Mouse (Mus musculus) embryonic facial prominence, embryonic 14.5 days (tissue): ENCODE measurements around the gene Tecpr2. TPM values are rescaled to one million over a fixed set of nuclear protein-coding genes. Genes with fewer than 3 reads are reported as not detected.
"Not testable (repeated sequence)": the region's sequence is repeated elsewhere in the genome, so short reads cannot be mapped to it uniquely, and the experiment has no call there.

Experiments used
- ATAC-seq: fragments of 200-750 bp; cut with Nextera tagmentation; 2 replicates; pipeline ENCODE4 v1.8.0; 2017; ENCODE audit warnings: low read depth, moderate number of reproducible peaks, moderate TSS enrichment
- DNase-seq: peaks from one replicate; pipeline ENCODE4 v3.0.0-alpha.2; 2015; ENCODE audit warnings: low spot score
- H3K27ac ChIP-seq: fragments of 300-500 bp; sonication (generic); replicated peaks from 2 replicates; pipeline ENCODE4 v1.5.1; 2014; ENCODE audit warnings: low read depth, mild to moderate bottlenecking, low read length, moderate library complexity
- H3K27me3 ChIP-seq: fragments of 300-500 bp; sonication (generic); replicated peaks from 2 replicates; pipeline ENCODE4 v1.6.1; 2014; ENCODE audit warnings: low read length; ENCODE audit not compliant: control insufficient read depth, insufficient read depth
- H3K36me3 ChIP-seq: fragments of 300-500 bp; sonication (generic); 2 replicates; pipeline ENCODE4 v1.6.1; 2014; ENCODE audit warnings: low read length, mixed read lengths; ENCODE audit not compliant: control insufficient read depth, insufficient read depth
- H3K4me1 ChIP-seq: fragments of 300-500 bp; sonication (generic); 2 replicates; pipeline ENCODE4 v1.6.1; 2014; ENCODE audit warnings: antibody characterized with exemption, low read length; ENCODE audit not compliant: control insufficient read depth, insufficient read depth
- H3K4me2 ChIP-seq: fragments of 300-500 bp; sonication (generic); 2 replicates; pipeline ENCODE4 v1.6.1; 2014; ENCODE audit warnings: low read depth, mild to moderate bottlenecking, low read length, moderate library complexity, mixed read lengths
- H3K4me3 ChIP-seq: fragments of 300-500 bp; sonication (generic); 2 replicates; pipeline ENCODE4 v1.5.1; 2014; ENCODE audit warnings: low read depth, mild to moderate bottlenecking, low read length
- H3K9ac ChIP-seq: fragments of 300-500 bp; sonication (generic); 2 replicates; pipeline ENCODE4 v1.6.1; 2014; ENCODE audit warnings: low read depth, mild to moderate bottlenecking, low read length, moderate library complexity, mixed read lengths
- H3K9me3 ChIP-seq: fragments of 300-500 bp; sonication (generic); 2 replicates; pipeline ENCODE4 v1.6.1; 2016; ENCODE audit warnings: low read length; ENCODE audit not compliant: control insufficient read depth
- whole genome bisulfite sequencing: fragments of 180-500 bp; shearing (Covaris S2); extraction: QIAGEN DNeasy Blood & Tissue Kit; methylation state at CpG from one replicate; pipeline ENCODE4 v1.1.7; 2014; 5-methylcytosine and 5-hydroxymethylcytosine counted together
- polyA plus RNA-seq: library from polyadenylated mRNA; unstranded; fragments of >200 nt; fragmentation: Nextera tagmentation; extraction: Ambion mirVana; gene quantifications from 2 replicates; pipeline ENCODE4 v1.2.1, GENCODE M21; 2014

The Tecpr2 gene
- polyA plus RNA-seq, 1 experiment from 2014 or later, result 4.3 TPM

DNA sequence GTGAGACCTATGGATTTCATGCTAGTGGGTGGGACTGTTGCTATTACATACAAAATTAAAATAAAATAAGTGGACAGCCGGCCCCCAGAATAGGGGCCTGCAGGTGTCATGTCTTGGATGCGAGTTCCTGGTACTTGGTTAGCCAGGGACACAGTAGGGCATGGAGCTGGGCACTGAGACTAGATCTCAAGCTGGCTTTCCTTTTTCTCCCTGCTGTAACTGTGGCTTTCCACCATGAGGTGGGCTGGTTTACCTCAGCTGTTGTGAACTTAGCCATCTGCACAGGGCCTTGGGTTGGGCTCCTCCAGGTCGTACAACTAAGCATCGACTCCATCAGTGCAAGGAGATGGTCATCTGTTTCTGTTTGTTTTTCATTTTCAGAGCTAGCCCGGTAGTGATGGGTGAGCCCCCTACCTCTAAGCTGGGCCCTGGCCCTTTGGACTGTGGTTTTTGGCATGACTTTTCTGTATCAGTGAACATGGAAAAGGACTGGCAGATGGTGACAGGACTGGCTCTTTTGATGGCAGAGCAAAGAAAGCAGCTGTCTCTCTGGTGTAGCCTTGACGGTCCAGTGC, 42.8 kb upstream of the Tecpr2 start:
- peak overlapping the region; percentile 49 for H3K4me3 ChIP-seq
- peaks cover 3% of the 10 kb centered on the region; the same call in 1 of the 2 replicates for H3K4me1 ChIP-seq
- H3K36me3 ChIP-seq, result no peaks in the 10 kb centered on the region
- H3K4me2 ChIP-seq, result peak overlapping the region; percentile 74
- H3K27ac ChIP-seq, result no peak overlapping the region
- H3K9ac ChIP-seq, result peak overlapping the region; percentile 64; the same call in 1 of the 2 replicates
- H3K27me3 ChIP-seq, result 0 out of 2 replicates have a peak, but pooled peaks cover 5% of the 10 kb centered on the region
- WGBS, result 77% methylated on average over 6 of the region's 6 CpGs
- no peaks in the 10 kb centered on the region for H3K9me3 ChIP-seq
- no peak for DNase-seq
- ATAC-seq, result no peak

DNA sequence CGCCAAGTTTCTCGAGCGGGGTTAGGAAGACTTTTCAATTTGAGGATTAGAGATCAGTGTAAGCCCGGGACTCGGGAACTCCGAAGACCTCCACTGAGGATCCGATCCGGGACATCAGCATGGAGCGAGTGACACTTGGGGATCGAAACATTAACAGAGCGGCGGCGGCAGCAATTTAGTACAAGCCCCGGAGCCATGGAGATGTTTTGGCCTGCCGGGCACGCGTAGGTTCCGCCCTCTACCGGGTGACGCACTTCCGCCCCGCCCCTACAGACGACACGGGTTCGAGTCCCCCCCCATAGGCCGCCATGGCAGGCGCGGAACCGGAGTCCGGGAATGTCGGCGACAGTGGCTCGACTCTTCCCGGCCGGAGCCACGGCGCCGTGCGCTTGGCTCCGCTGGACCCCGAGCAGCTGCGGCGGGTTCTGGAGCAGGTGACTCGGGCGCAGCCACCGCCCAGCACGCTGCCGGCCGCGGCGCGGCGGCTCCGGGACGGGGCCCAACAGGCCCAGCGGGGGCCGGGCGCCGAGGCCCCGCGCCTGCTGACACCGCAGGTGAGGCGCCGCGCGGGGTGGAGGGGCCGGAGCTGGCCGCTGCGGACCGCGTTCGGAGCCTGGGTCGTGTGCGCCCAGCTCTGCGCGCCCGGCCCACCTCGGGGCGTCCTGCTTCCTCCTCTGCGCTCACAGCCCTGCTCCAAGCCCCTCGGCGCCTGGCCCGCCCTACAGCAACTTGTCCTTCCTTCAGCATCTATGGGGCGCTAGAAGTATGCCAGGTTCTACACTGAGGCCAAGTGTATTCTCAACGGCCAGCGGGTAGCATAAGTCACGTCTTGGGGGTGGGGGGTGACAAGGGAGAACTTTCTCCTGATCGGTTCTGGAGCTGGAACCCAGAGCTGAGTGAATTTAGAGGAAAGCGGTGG, 38.8 kb upstream of the Tecpr2 start, which contains the start of gene Zfp839:
Gene Zfp839, plus strand, starts transcription at position 244 of the 919 bp plus-strand sequence.
- Histone ChIP-seq H3K4me3 (peak within 1 kb of the TSS; percentile 88), H3K36me3 (peaks cover 3% of the 10 kb centered on the region), H3K9me3 (no peaks in the 10 kb centered on the region), H3K27ac (peak within 1 kb of the TSS; percentile 84), H3K4me2 (peak within 1 kb of the TSS; percentile 78), H3K9ac (peak within 1 kb of the TSS; percentile 95), H3K4me1 (peaks cover 3% of the 10 kb centered on the region; the same call in 1 of the 2 replicates), H3K27me3 (0 out of 2 replicates have a peak, but pooled peaks cover 5% of the 10 kb centered on the region)
- 1% methylated on average over 37 of the region's 89 CpGs for WGBS
- peak; percentile 88 for DNase-seq
- ATAC-seq, result peak; percentile 83

- DNase-seq, result no peak
- no peaks in the 10 kb centered on the region; the same call in 1 of the 2 replicates for H3K4me1 ChIP-seq
- peak overlapping the region; percentile 78 for H3K4me2 ChIP-seq
- WGBS, result 13% methylated on average over 9 of the region's 9 CpGs
- ATAC-seq, result no peak
- H3K27ac ChIP-seq, result peak overlapping the region; percentile 84
- peak overlapping the region; percentile 88 for H3K4me3 ChIP-seq
- peak overlapping the region; percentile 95 for H3K9ac ChIP-seq
- 0 out of 2 replicates have a peak, but pooled peaks cover 5% of the 10 kb centered on the region for H3K27me3 ChIP-seq
- peaks cover 10% of the 10 kb centered on the region for H3K36me3 ChIP-seq
- H3K9me3 ChIP-seq, result no peaks in the 10 kb centered on the region
Measured at GRCm38 (mm10) chr12:110850929-110851256, 38.2 kb upstream of the Tecpr2 start.

DNA sequence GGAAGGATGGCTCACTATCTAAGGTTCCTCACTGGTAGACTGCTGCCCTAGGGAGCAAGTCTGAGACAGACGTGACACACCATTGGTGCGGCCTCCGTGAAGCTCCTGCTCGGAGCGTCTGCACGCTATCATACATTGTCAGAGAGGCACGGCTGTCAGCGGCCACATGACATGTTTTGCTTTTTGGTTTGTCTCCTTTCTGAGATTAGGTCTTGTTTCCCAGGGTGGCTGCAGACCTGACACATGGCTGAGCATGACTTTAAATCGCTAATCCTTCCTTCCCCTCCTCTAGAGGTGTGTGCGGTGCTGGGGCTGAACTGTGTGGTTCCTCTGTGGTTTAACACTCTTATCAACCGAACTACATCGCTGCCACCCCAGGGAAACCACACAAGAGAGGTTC, 37.6 kb upstream of the Tecpr2 start:
- no peak overlapping the region for H3K27ac ChIP-seq
- H3K36me3 ChIP-seq, result peaks cover 15% of the 10 kb centered on the region
- H3K9ac ChIP-seq, result peak overlapping the region; percentile 5; the same call in 1 of the 2 replicates
- peak overlapping the region; percentile 88 for H3K4me3 ChIP-seq
- H3K9me3 ChIP-seq, result no peaks in the 10 kb centered on the region
- ATAC-seq (no peak), DNase-seq (no peak)
- WGBS, result 74% methylated on average over 12 of the region's 12 CpGs
- H3K4me2 ChIP-seq, result peak overlapping the region; percentile 78
- H3K27me3 ChIP-seq, result 0 out of 2 replicates have a peak, but pooled peaks cover 2% of the 10 kb centered on the region
- H3K4me1 ChIP-seq, result no peaks in the 10 kb centered on the region; the same call in 1 of the 2 replicates

DNA sequence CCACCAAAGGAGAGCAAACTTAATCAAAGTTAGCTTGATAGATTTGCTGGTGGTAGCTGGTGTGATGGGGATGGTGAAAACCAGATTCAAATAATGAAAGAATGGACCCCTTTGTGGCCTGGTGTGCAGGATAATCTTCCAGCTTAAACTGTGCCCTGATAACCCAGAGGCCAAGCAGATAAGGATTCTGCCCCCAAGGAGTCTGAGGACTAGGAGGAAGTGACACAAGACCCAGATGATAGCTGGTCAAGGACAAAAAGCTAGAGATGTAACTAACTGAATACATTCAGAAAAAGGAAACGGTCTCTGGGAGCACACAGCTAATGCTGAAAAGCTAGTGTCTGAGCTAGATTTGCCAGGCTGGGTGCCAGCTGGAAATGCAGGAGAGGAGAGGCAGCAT, 37.1 kb upstream of the Tecpr2 start:
- Histone ChIP-seq H3K4me3 (no peak overlapping the region), H3K9ac (0 out of 2 replicates have a peak overlapping the region, but pooled peaks have one; percentile 5), H3K27ac (no peak overlapping the region), H3K4me2 (no peak overlapping the region), H3K36me3 (peaks cover 18% of the 10 kb centered on the region), H3K9me3 (no peaks in the 10 kb centered on the region), H3K27me3 (no peaks in the 10 kb centered on the region), H3K4me1 (no peaks in the 10 kb centered on the region; the same call in 1 of the 2 replicates)
- DNase-seq, result no peak
- WGBS, result 85% methylated on average over 1 of the region's 1 CpGs
- no peak for ATAC-seq

GRCm38 (mm10) chr12:110854786-110855737, 34.0 kb upstream of the Tecpr2 start:
- no peak overlapping the region for H3K4me3 ChIP-seq
- H3K27me3 ChIP-seq, result no peaks in the 10 kb centered on the region
- DNase-seq, result peak; percentile 45
- WGBS, result 85% methylated on average over 32 of the region's 32 CpGs
- peak; percentile 50; the same call in 1 of the 2 replicates for ATAC-seq
- H3K9ac ChIP-seq, result no peak overlapping the region
- no peak overlapping the region for H3K4me2 ChIP-seq
- H3K36me3 ChIP-seq, result peaks cover 32% of the 10 kb centered on the region
- H3K4me1 ChIP-seq, result no peaks in the 10 kb centered on the region; the same call in 1 of the 2 replicates
- H3K27ac ChIP-seq, result 0 out of 2 replicates have a peak overlapping the region, but pooled peaks have one; percentile 21
- no peaks in the 10 kb centered on the region for H3K9me3 ChIP-seq

DNA sequence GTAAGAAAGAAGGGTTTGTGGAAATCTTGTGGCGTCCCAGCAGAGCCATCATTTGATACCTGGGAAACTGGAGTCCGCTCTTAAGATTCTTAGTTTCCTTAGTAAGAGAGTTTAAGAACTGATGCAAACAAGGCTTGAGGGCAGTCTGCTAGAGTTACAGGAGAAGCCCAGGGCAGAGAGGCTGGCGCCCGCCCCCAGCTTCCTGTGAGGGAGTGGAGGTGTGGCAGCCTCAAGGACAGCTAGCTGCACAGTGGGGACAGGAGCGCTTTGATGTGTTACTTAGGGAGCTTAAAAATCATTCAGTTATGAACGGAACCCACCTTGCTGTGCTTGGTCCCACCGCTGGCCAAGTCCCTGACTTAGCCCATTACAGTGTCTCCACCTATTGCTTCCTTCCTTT, 31.9 kb upstream of the Tecpr2 start:
- H3K4me1 ChIP-seq, result no peaks in the 10 kb centered on the region
- no peaks in the 10 kb centered on the region for H3K9me3 ChIP-seq
- no peak overlapping the region for H3K4me3 ChIP-seq
- peaks cover 50% of the 10 kb centered on the region for H3K36me3 ChIP-seq
- DNase-seq, result peak; percentile 24
- no peak for ATAC-seq
- no peaks in the 10 kb centered on the region for H3K27me3 ChIP-seq
- no peak overlapping the region for H3K9ac ChIP-seq
- no peak overlapping the region for H3K27ac ChIP-seq
- 59% methylated on average over 7 of the region's 7 CpGs for WGBS
- no peak overlapping the region for H3K4me2 ChIP-seq

GRCm38 (mm10) chr12:110858681-110859080, 30.4 kb upstream of the Tecpr2 start:
- H3K4me2 ChIP-seq, H3K27ac ChIP-seq, H3K4me3 ChIP-seq, DNase-seq, H3K9ac ChIP-seq, H3K27me3 ChIP-seq, ATAC-seq, H3K4me1 ChIP-seq, H3K9me3 ChIP-seq: not testable (repeated sequence)
- WGBS, result 94% methylated on average over 15 of the region's 15 CpGs
- peaks cover 58% of the 10 kb centered on the region for H3K36me3 ChIP-seq
